Mouse (Mus musculus): ENCODE results near the gene Slc13a5.

DNA sequence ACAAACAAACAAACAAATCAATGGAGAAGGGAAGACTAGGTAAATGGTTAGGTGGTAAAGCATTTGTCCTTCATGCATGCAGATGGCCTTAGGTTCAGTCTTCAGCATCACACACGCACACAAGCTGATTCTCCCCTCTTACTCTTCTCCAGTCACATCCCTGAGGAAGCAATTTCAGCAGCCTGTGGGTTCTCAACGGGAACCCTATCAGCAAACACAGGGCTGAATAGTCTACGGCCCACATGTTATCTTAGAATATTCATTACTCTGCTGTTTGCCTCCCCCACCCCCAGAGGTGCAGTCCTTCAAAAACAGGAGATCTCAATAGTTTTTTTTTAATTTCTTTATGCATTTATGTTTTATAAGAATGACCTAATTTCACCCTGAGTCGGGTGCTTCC, 43.5 kb upstream of the Slc13a5 start:
- TF ChIP-seq GATA1 (IDR thresholded peaks at IDR 0.05; ENCODE audit: borderline replicate concordance, low read length) (no peak), FLI1 (IDR thresholded peaks at IDR 0.05; ENCODE audit: low read length) (no peak)

Data from megakaryocyte, embryonic 14.5 days (primary cell).